Mouse (Mus musculus) E14TG2a.4 (cell line): Measurements from ENCODE around the gene Wnt2.

Experiments
- H3K27me3 ChIP-seq: 2 replicates; pipeline ENCODE4 v1.6.1; 2014; ENCODE audit warnings: low read length, control low read depth; ENCODE audit not compliant: insufficient read depth
- H3K36me3 ChIP-seq: 2 replicates; pipeline ENCODE4 v1.6.1; 2014; ENCODE audit warnings: low read length, control low read depth; ENCODE audit not compliant: insufficient read depth
- H3K4me1 ChIP-seq: replicated peaks from 2 replicates; pipeline ENCODE4 v1.6.1; 2014; ENCODE audit warnings: low read depth, low read length, control low read depth
- H3K4me3 ChIP-seq: replicated peaks from 2 replicates; pipeline ENCODE4 v1.5.1; 2014; ENCODE audit warnings: mild to moderate bottlenecking, low read length
- H3K9me3 ChIP-seq: 2 replicates; pipeline ENCODE4 v1.6.1; 2014; ENCODE audit warnings: low read length, control low read depth
- CTCF ChIP-seq: conservative IDR thresholded peaks from 2 replicates; pipeline ENCODE4 v1.5.1; 2014; ENCODE audit warnings: low read length
- NANOG ChIP-seq: IDR thresholded peaks from 2 replicates; pipeline ENCODE4 v1.6.1; 2014; ENCODE audit warnings: borderline replicate concordance, low read length, mixed read lengths
- POU5F1 ChIP-seq: IDR thresholded peaks from 2 replicates; pipeline ENCODE4 v1.6.1; 2014; ENCODE audit warnings: low read length, borderline replicate concordance

Wnt2 gene

GRCm38 (mm10) chr6:17971393-17971792 lies 59.0 kb downstream of the Wnt2 start:
- no peaks in the 10 kb centered on the region for H3K4me1 ChIP-seq

GRCm38 (mm10) chr6:17969815-17970214 lies 60.6 kb downstream of the Wnt2 start:
- no peaks in the 10 kb centered on the region for H3K27me3 ChIP-seq
- no peaks in the 10 kb centered on the region for H3K9me3 ChIP-seq
- H3K4me3 ChIP-seq = no peak overlapping the region
- H3K36me3 ChIP-seq = no peaks in the 10 kb centered on the region
- TF ChIP-seq CTCF = no peak
- TF ChIP-seq NANOG = no peak
- no peak for TF ChIP-seq POU5F1
- no peaks in the 10 kb centered on the region for H3K4me1 ChIP-seq

More at GRCm38 (mm10) chr6:17971393-17971792, 59.0 kb downstream of the Wnt2 start:
- Histone ChIP-seq H3K4me3 (no peak overlapping the region), H3K9me3 (no peaks in the 10 kb centered on the region), H3K27me3 (no peaks in the 10 kb centered on the region), H3K36me3 (no peaks in the 10 kb centered on the region)
- TF ChIP-seq POU5F1 (no peak), CTCF (no peak), NANOG (no peak)

GRCm38 (mm10) chr6:17968467-17969144 lies 61.8 kb downstream of the Wnt2 start:
- H3K36me3 ChIP-seq = no peaks in the 10 kb centered on the region
- no peaks in the 10 kb centered on the region for H3K27me3 ChIP-seq
- no peaks in the 10 kb centered on the region for H3K9me3 ChIP-seq
- TF ChIP-seq POU5F1 = no peak
- no peak for TF ChIP-seq CTCF
- no peak for TF ChIP-seq NANOG
- no peaks in the 10 kb centered on the region for H3K4me1 ChIP-seq
- no peak overlapping the region for H3K4me3 ChIP-seq

- Histone ChIP-seq H3K36me3 (no peaks in the 10 kb centered on the region), H3K4me1 (no peaks in the 10 kb centered on the region), H3K9me3 (no peaks in the 10 kb centered on the region), H3K27me3 (no peaks in the 10 kb centered on the region), H3K4me3 (no peak overlapping the region)
- TF ChIP-seq NANOG (no peak), CTCF (no peak), POU5F1 (no peak)
Observed at GRCm38 (mm10) chr6:17963455-17963854, 66.9 kb downstream of the Wnt2 start.

- no peaks in the 10 kb centered on the region for H3K9me3 ChIP-seq
- no peaks in the 10 kb centered on the region for H3K4me1 ChIP-seq
- no peak overlapping the region for H3K4me3 ChIP-seq
- H3K27me3 ChIP-seq = no peaks in the 10 kb centered on the region
- TF ChIP-seq POU5F1 = no peak
- TF ChIP-seq CTCF = no peak
- TF ChIP-seq NANOG = no peak
- no peaks in the 10 kb centered on the region for H3K36me3 ChIP-seq
Observed at GRCm38 (mm10) chr6:17951779-17952178, 78.6 kb downstream of the Wnt2 start.

- Histone ChIP-seq H3K9me3 (no peaks in the 10 kb centered on the region), H3K4me3 (no peak overlapping the region), H3K36me3 (no peaks in the 10 kb centered on the region), H3K4me1 (no peaks in the 10 kb centered on the region), H3K27me3 (no peaks in the 10 kb centered on the region)
- TF ChIP-seq POU5F1 (no peak), CTCF (no peak), NANOG (no peak)
Observed at GRCm38 (mm10) chr6:17949103-17949502, 81.3 kb downstream of the Wnt2 start.

GRCm38 (mm10) chr6:17947130-17947831 lies 83.1 kb downstream of the Wnt2 start:
- Histone ChIP-seq H3K4me3 (no peak overlapping the region), H3K36me3 (no peaks in the 10 kb centered on the region), H3K27me3 (no peaks in the 10 kb centered on the region), H3K9me3 (no peaks in the 10 kb centered on the region), H3K4me1 (no peaks in the 10 kb centered on the region)
- TF ChIP-seq CTCF (no peak), POU5F1 (no peak), NANOG (no peak)

GRCm38 (mm10) chr6:17946456-17946855 lies 83.9 kb downstream of the Wnt2 start:
- Histone ChIP-seq H3K4me3 (no peak overlapping the region), H3K27me3 (no peaks in the 10 kb centered on the region), H3K36me3 (no peaks in the 10 kb centered on the region), H3K4me1 (no peaks in the 10 kb centered on the region), H3K9me3 (no peaks in the 10 kb centered on the region)
- TF ChIP-seq NANOG = no peak
- TF ChIP-seq CTCF = no peak
- no peak for TF ChIP-seq POU5F1
